Mouse (Mus musculus) forebrain, postnatal 0 days (tissue): ENCODE results near the gene Stambpl1. TPM values are rescaled to one million over a fixed set of nuclear protein-coding genes. Genes with fewer than 3 reads are reported as not detected.
A peak's percentile ranks its signal among the peaks of the same experiment; 100 is the strongest.

Experiments
- ATAC-seq: fragments of 200-750 bp; cut with Nextera tagmentation; 2 replicates; pipeline ENCODE4 v1.8.0; 2017; ENCODE audit warnings: mild to moderate bottlenecking, moderate library complexity
- DNase-seq: peaks from one replicate; pipeline ENCODE4 v3.0.0-alpha.2; 2015
- H3K27ac ChIP-seq: fragments of 300-500 bp; sonication (generic); 2 replicates; pipeline ENCODE4 v1.5.1; 2014; ENCODE audit warnings: low read depth, mild to moderate bottlenecking, antibody characterized with exemption, low read length, moderate library complexity, mixed read lengths
- H3K27me3 ChIP-seq: fragments of 300-500 bp; sonication (generic); 2 replicates; pipeline ENCODE4 v1.6.1; 2014; ENCODE audit warnings: mild to moderate bottlenecking, low read length, mixed read lengths; ENCODE audit not compliant: insufficient read depth
- H3K36me3 ChIP-seq: fragments of 300-500 bp; sonication (generic); 2 replicates; pipeline ENCODE4 v1.6.1; 2014; ENCODE audit warnings: mild to moderate bottlenecking, moderate library complexity; ENCODE audit not compliant: insufficient read depth
- H3K4me1 ChIP-seq: fragments of 300-500 bp; sonication (generic); 2 replicates; pipeline ENCODE4 v1.6.1; 2014; ENCODE audit warnings: antibody characterized with exemption; ENCODE audit not compliant: insufficient read depth
- H3K4me2 ChIP-seq: fragments of 300-500 bp; sonication (generic); 2 replicates; pipeline ENCODE4 v1.6.1; 2014; ENCODE audit warnings: low read depth, mild to moderate bottlenecking, moderate library complexity
- H3K4me3 ChIP-seq: fragments of 300-500 bp; sonication (generic); 2 replicates; pipeline ENCODE4 v1.5.1; 2014; ENCODE audit warnings: low read depth, low read length, mixed read lengths
- H3K9ac ChIP-seq: fragments of 300-500 bp; sonication (generic); 2 replicates; pipeline ENCODE4 v1.6.1; 2014; ENCODE audit warnings: mild to moderate bottlenecking
- H3K9me3 ChIP-seq: fragments of 300-500 bp; sonication (generic); 2 replicates; pipeline ENCODE4 v1.6.1; 2016; ENCODE audit warnings: low read length
- CTCF ChIP-seq: sonication (generic); IDR thresholded peaks from 2 replicates; pipeline ENCODE4 v1.5.1; 2016; ENCODE audit warnings: antibody characterized with exemption, control low read depth, low read depth
- WGBS: fragments of 180-500 bp; shearing (Covaris S2); extraction: QIAGEN DNeasy Blood & Tissue Kit; methylation state at CpG from one replicate; pipeline ENCODE4 v1.1.7; 2014; 5-methylcytosine and 5-hydroxymethylcytosine counted together
- polyA plus RNA-seq: library from polyadenylated mRNA; unstranded; fragments of >200 nt; fragmentation: Nextera tagmentation; extraction: Ambion mirVana; gene quantifications from 2 replicates; pipeline ENCODE4 v1.2.1, GENCODE M21; 2015
- total RNA-seq: library from RNA; depleted of rRNA; stranded (reverse); fragments of >200 nt; gene quantifications from 2 replicates; pipeline ENCODE4 v1.2.3, GENCODE M21; 2014; rRNA removed

Stambpl1 gene
- total and polyA plus RNA-seq, 2 experiments from 2014 or later, result 17.7 to 22.8 TPM

GRCm38 (mm10) chr19:34283614-34284013, 91.6 kb downstream of the Stambpl1 start:
- no peak for ATAC-seq
- 77% methylated on average over 6 of the region's 6 CpGs for WGBS
- no peak overlapping the region for H3K4me3 ChIP-seq
- H3K27me3 ChIP-seq, result no peaks in the 10 kb centered on the region
- no peak for TF ChIP-seq CTCF
- no peaks in the 10 kb centered on the region for H3K9me3 ChIP-seq
- no peak overlapping the region for H3K4me2 ChIP-seq
- DNase-seq, result no peak
- no peak overlapping the region for H3K9ac ChIP-seq
- H3K27ac ChIP-seq, result no peak overlapping the region
- H3K4me1 ChIP-seq, result no peaks in the 10 kb centered on the region
- H3K36me3 ChIP-seq, result no peaks in the 10 kb centered on the region

- Histone ChIP-seq H3K27me3 (no peaks in the 10 kb centered on the region), H3K36me3 (no peaks in the 10 kb centered on the region), H3K9ac (no peak overlapping the region), H3K9me3 (no peaks in the 10 kb centered on the region), H3K4me3 (no peak overlapping the region), H3K27ac (no peak overlapping the region), H3K4me2 (peak overlapping the region; percentile 8; the same call in 1 of the 2 replicates), H3K4me1 (no peaks in the 10 kb centered on the region)
- DNase-seq (no peak), ATAC-seq (no peak)
- peak; percentile 26; the same call in 1 of the 2 replicates for TF ChIP-seq CTCF
- WGBS, result 61% methylated on average over 10 of the region's 10 CpGs
Observed at GRCm38 (mm10) chr19:34284383-34284782, 92.4 kb downstream of the Stambpl1 start.

GRCm38 (mm10) chr19:34284826-34285225, 92.8 kb downstream of the Stambpl1 start:
- DNase-seq (no peak), ATAC-seq (no peak)
- Histone ChIP-seq H3K4me3 (no peak overlapping the region), H3K27me3 (no peaks in the 10 kb centered on the region), H3K4me1 (no peaks in the 10 kb centered on the region), H3K9me3 (no peaks in the 10 kb centered on the region), H3K4me2 (no peak overlapping the region), H3K27ac (no peak overlapping the region), H3K9ac (no peak overlapping the region), H3K36me3 (no peaks in the 10 kb centered on the region)
- TF ChIP-seq CTCF, result no peak
- 60% methylated on average over 2 of the region's 2 CpGs for WGBS

- H3K4me1 ChIP-seq, result no peaks in the 10 kb centered on the region
- H3K9ac ChIP-seq, result no peak overlapping the region
- no peak overlapping the region for H3K27ac ChIP-seq
- TF ChIP-seq CTCF, result no peak
- no peak overlapping the region for H3K4me3 ChIP-seq
- H3K4me2 ChIP-seq, result no peak overlapping the region
- ATAC-seq (no peak), DNase-seq (no peak)
- no peaks in the 10 kb centered on the region for H3K27me3 ChIP-seq
- no peaks in the 10 kb centered on the region for H3K9me3 ChIP-seq
- H3K36me3 ChIP-seq, result no peaks in the 10 kb centered on the region
Observed at GRCm38 (mm10) chr19:34287221-34287620, 95.2 kb downstream of the Stambpl1 start.

GRCm38 (mm10) chr19:34287656-34288415, 95.8 kb downstream of the Stambpl1 start:
- no peaks in the 10 kb centered on the region for H3K27me3 ChIP-seq
- no peaks in the 10 kb centered on the region for H3K36me3 ChIP-seq
- no peak overlapping the region for H3K4me3 ChIP-seq
- DNase-seq, result no peak
- H3K4me1 ChIP-seq, result no peaks in the 10 kb centered on the region
- H3K9ac ChIP-seq, result no peak overlapping the region
- TF ChIP-seq CTCF, result no peak
- no peak overlapping the region for H3K27ac ChIP-seq
- no peak for ATAC-seq
- H3K4me2 ChIP-seq, result no peak overlapping the region
- WGBS, result 88% methylated on average over 13 of the region's 13 CpGs
- H3K9me3 ChIP-seq, result no peaks in the 10 kb centered on the region

- H3K27me3 ChIP-seq, result no peaks in the 10 kb centered on the region
- ATAC-seq (no peak), DNase-seq (no peak)
- no peaks in the 10 kb centered on the region for H3K9me3 ChIP-seq
- H3K4me1 ChIP-seq, result no peaks in the 10 kb centered on the region
- H3K9ac ChIP-seq, result no peak overlapping the region
- H3K27ac ChIP-seq, result no peak overlapping the region
- no peak for TF ChIP-seq CTCF
- no peak overlapping the region for H3K4me3 ChIP-seq
- H3K4me2 ChIP-seq, result no peak overlapping the region
- H3K36me3 ChIP-seq, result no peaks in the 10 kb centered on the region
- 97% methylated on average over 1 of the region's 1 CpGs for WGBS
Observed at GRCm38 (mm10) chr19:34288696-34289095, 96.7 kb downstream of the Stambpl1 start.

Other genes with a start within 250 kb of the Stambpl1 start
- gene Lipf, start 231.0 kb upstream of the Stambpl1 start, total RNA-seq, result not detected in 2 replicates
- not detected in 2 replicates for gene Lipf, start 231.0 kb upstream of the Stambpl1 start, polyA plus RNA-seq
- gene Lipk, start 183.9 kb upstream of the Stambpl1 start, total RNA-seq, result not detected in 2 replicates
- gene Lipk, start 183.9 kb upstream of the Stambpl1 start, polyA plus RNA-seq, result not detected in 2 replicates
- gene Lipn, start 124.9 kb upstream of the Stambpl1 start, total RNA-seq, result not detected in 2 replicates
- not detected in 2 replicates for gene Lipn, start 124.9 kb upstream of the Stambpl1 start, polyA plus RNA-seq
- gene Lipm, start 91.3 kb upstream of the Stambpl1 start, total RNA-seq, result not detected in 2 replicates
- gene Lipm, start 91.3 kb upstream of the Stambpl1 start, polyA plus RNA-seq, result not detected in 2 replicates
- gene Ankrd22, start 26.2 kb upstream of the Stambpl1 start, total RNA-seq, result not detected in 2 replicates
- not detected in 2 replicates for gene Ankrd22, start 26.2 kb upstream of the Stambpl1 start, polyA plus RNA-seq
- gene Acta2, start 63.4 kb downstream of the Stambpl1 start, total RNA-seq, result 3.8 and 11.1 TPM in 2 replicates
- 6.0 and 8.5 TPM in 2 replicates for gene Acta2, start 63.4 kb downstream of the Stambpl1 start, polyA plus RNA-seq
- 0.77 and 2.5 TPM in 2 replicates for gene Fas, start 98.4 kb downstream of the Stambpl1 start, total RNA-seq
- gene Fas, start 98.4 kb downstream of the Stambpl1 start, polyA plus RNA-seq, result 0.85 and 0.94 TPM in 2 replicates